In genomic region chr12:31848630-31849415, GRCm38 (mm10) we compare ENCODE assay signal across 8 mouse cellular contexts.
DNase-seq lines count a peak whose midpoint lies in the region; ATAC-seq lines count a peak whose summit lies in the region.

No protein-coding gene starts in this region.

- H3K4me1 ChIP-seq in heart, embryonic 12.5 days (replicated peaks): peaks cover 10% of the 10 kb centered on the region
- H3K4me1 ChIP-seq in midbrain, embryonic 16.5 days (ENCODE audit: control insufficient read depth, insufficient read depth, low read length): peaks cover 3% of the 10 kb centered on the region; the same call in 1 of the 2 replicates
- H3K4me1 ChIP-seq in intestine, embryonic 16.5 days (ENCODE audit: control insufficient read depth, insufficient read depth, low read length): no peaks in the 10 kb centered on the region

- no peaks in the 10 kb centered on the region for H3K27me3 ChIP-seq in heart, embryonic 12.5 days (replicated peaks)
- no peaks in the 10 kb centered on the region for H3K27me3 ChIP-seq in midbrain, embryonic 16.5 days (ENCODE audit: control insufficient read depth, insufficient read depth, low read depth, low read length)
- H3K27me3 ChIP-seq in intestine, embryonic 16.5 days (replicated peaks; ENCODE audit: control insufficient read depth, insufficient read depth, low read length): no peaks in the 10 kb centered on the region

- H3K9ac ChIP-seq in heart, embryonic 12.5 days: no peak overlapping the region
- H3K9ac ChIP-seq in midbrain, embryonic 16.5 days (ENCODE audit: low read depth, low read length): no peak overlapping the region
- no peak overlapping the region for H3K9ac ChIP-seq in intestine, embryonic 16.5 days (ENCODE audit: low read depth, low read length)

- H3K4me3 ChIP-seq in heart, embryonic 12.5 days: no peak overlapping the region
- no peak overlapping the region for H3K4me3 ChIP-seq in midbrain, embryonic 16.5 days (ENCODE audit: low read depth, low read length)
- no peak overlapping the region for H3K4me3 ChIP-seq in intestine, embryonic 16.5 days (ENCODE audit: low read length)

- WGBS in heart, embryonic 12.5 days: 69% methylated on average over 5 of the region's 5 CpGs
- 78% methylated on average over 5 of the region's 5 CpGs for WGBS in midbrain, embryonic 16.5 days
- WGBS in intestine, embryonic 16.5 days: 84% methylated on average over 5 of the region's 5 CpGs

- 0 out of 2 replicates have a peak, but pooled peaks cover 2% of the 10 kb centered on the region for H3K36me3 ChIP-seq in heart, embryonic 12.5 days
- H3K36me3 ChIP-seq in midbrain, embryonic 16.5 days (ENCODE audit: control insufficient read depth, insufficient read depth, low read length): no peaks in the 10 kb centered on the region
- H3K36me3 ChIP-seq in intestine, embryonic 16.5 days (ENCODE audit: control insufficient read depth, insufficient read depth, low read length): no peaks in the 10 kb centered on the region

- H3K27ac ChIP-seq in heart, embryonic 12.5 days (ENCODE audit: poor library complexity, severe bottlenecking): peak overlapping the region; percentile 51
- no peak overlapping the region for H3K27ac ChIP-seq in midbrain, embryonic 16.5 days (ENCODE audit: low read length)
- H3K27ac ChIP-seq in intestine, embryonic 16.5 days (ENCODE audit: low read length): no peak overlapping the region

- peak; percentile 55; the same call in 1 of the 2 replicates for ATAC-seq in heart, embryonic 12.5 days (ENCODE audit: insufficient number of reproducible peaks, low FRiP score)
- peak; percentile 77 for ATAC-seq in midbrain, embryonic 16.5 days
- ATAC-seq in intestine, embryonic 16.5 days: no peak

- DNase-seq in ovary, postnatal 36 days (ENCODE audit: low spot score): peak; percentile 12
- DNase-seq in ovary, postnatal 14 days (ENCODE audit: low spot score): no peak
- peak; percentile 90 to 95 for DNase-seq in cerebellum, postnatal 25 days
- DNase-seq in layer of hippocampus, adult 8-10 months (ENCODE audit: low spot score in 2 of 2): peak; percentile 66 to 75
- DNase-seq in thymus, postnatal 4 days: no peak

- H3K4me2 ChIP-seq in heart, embryonic 12.5 days: no peak overlapping the region
- no peak overlapping the region for H3K4me2 ChIP-seq in midbrain, embryonic 16.5 days (ENCODE audit: low read length)
- H3K4me2 ChIP-seq in intestine, embryonic 16.5 days (ENCODE audit: low read depth, low read length): no peak overlapping the region

- H3K9me3 ChIP-seq in heart, embryonic 12.5 days (replicated peaks): no peaks in the 10 kb centered on the region
- H3K9me3 ChIP-seq in midbrain, embryonic 16.5 days (replicated peaks; ENCODE audit: control insufficient read depth, low read length, poor library complexity, severe bottlenecking): no peaks in the 10 kb centered on the region
- no peaks in the 10 kb centered on the region for H3K9me3 ChIP-seq in intestine, embryonic 16.5 days (ENCODE audit: control insufficient read depth, low read length)

Comparison
In these comparisons a context has a peak if more than half of its experiments do, and no peak if none do; other contexts are left out.
1. DNase-seq: peak in ovary, postnatal 36 days (single experiment), cerebellum, postnatal 25 days (2 of 2) and layer of hippocampus, adult 8-10 months (2 of 2); none in ovary, postnatal 14 days (single experiment) and thymus, postnatal 4 days (single experiment).